Mouse (Mus musculus) heart, postnatal 25 days (tissue): ENCODE results near the gene Zfp764. TPM values are rescaled to one million over a fixed set of nuclear protein-coding genes. Genes with fewer than 3 reads are reported as not detected.
"Not testable (repeated sequence)": the region's sequence is repeated elsewhere in the genome, so short reads cannot be mapped to it uniquely, and the experiment has no call there.

ENCODE experiments used
- DNase-seq: peaks from one replicate; pipeline ENCODE4 v3.0.0; 2022; ENCODE audit warnings: low spot score
- intact Hi-C: fragments of 180-260 bp; cut with DNase I; formaldehyde crosslinking; loops from one replicate; pipeline ENCODE4 v1.15.1; 2025
- total RNA-seq, 2 experiments: library from RNA; stranded (reverse); gene quantifications; 2 replicates each; pipeline ENCODE4 v1.2.3; 2021

Gene Zfp764
- 1 to 10 TPM; 2.7 to 2.8 TPM for total RNA-seq

DNA sequence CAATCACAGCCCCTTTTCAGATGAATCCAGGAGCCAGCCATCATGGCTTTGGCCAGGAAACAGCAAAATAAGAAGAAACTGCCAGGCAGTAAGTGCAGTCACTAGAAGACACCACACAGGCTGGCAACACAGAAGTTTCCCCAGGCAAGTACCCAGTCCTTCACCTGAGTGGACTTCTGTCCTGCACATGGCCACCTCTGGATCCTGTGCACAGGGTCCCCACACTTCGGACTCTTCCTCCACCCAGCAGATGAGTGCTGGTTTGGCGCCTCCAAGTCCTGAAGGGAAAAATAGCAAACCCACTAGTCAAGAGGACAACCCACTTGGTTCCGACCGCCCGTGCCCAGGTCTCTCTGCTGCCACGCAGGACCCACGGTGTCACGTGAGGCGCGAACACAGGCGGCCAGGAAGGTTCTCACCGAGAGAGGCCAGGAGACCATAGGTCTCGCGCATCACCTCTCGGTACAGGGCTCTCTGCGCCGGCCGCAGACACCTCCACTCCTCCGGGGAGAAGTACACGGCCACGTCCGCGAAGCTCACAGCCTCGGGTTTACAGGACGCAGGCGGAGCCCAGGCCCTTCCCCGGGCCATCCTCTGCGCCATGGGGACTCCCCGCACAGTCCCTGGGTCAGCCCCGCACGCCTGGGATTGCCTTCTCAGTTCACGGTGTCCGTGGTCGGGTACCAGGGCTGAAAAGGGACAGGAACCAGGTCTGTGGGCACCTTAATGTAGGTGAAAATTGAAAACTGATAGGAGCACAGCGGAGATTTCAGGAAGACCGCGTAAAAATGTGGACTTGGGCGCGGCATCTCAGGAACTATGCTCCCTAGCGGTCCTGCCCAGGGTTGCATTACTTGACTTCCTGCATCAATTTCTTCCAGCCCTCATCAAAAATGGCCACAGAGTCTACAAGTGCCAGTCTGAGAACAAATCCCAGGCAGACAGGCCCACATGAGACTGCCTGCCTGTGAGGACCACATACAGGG is at the start of gene Zfp764:
Gene Zfp764, minus strand, starts transcription at position 821 of the 986 bp plus-strand sequence.
- peak; percentile 68 for DNase-seq
- intact Hi-C loops: loop anchor here (5.0 kb wide), 1 partner anchor 44 kb away; no protein-coding TSS in a partner anchor

DNA sequence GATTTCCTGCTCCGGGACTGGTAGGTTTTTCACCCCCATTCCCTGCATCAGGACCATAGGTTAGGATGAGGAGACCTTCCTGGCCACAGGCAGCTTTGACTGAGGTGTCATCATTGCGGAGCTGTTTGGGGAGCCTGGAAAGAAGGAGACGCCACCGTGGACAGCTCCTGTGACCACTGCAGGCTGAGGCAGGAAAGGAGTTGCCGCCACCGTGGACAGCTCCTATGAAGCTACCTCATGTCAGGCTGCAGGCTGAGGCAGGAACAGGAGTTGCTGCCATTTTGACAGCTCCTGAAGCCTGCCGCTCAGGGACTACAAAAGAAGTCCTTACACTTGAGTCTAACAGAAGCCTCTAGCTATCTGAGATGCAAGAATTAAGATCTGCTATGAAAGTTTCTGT is 48.3 kb upstream of the Zfp764 start:
- DNase-seq: no peak
- intact Hi-C loops: no loop called here

DNA sequence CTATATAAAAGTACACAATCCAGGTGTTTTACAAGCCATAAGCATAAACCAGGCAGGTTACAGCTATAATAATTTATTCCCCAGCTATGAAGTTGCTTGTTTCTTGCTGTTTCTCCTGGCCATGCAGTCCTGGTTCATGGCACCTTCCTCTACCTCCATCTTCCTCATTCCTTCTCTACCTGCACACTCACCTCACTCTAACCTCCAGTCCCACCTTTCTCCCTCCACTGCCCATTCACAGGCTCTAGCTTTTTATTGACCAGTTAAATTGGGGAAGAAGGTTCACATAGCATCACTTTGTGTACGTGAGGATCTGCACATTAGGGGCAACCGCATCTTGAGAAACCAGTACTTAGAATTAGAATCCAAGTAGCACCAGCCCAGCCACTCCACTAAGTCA is 46.4 kb upstream of the Zfp764 start:
- intact Hi-C loops: no loop called here
- no peak for DNase-seq

DNA sequence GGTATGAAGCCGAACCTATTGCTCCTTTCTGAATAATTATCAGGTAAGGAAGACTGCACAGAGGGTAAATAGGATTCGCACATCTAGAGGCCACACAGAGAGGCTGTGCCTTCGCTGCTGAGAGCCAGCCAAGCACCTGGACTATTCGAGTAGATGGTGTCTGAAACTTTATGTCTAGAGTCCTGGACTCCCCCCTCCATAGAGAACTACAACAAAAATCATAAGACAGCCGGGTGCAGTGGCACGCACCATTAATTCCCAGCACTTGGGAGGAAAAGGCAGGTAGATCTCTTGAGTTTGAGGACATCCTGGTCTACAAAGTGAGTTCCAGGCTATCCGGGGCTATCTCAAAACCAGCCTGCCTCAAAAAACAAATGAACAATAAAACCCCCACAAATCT is 43.3 kb upstream of the Zfp764 start:
- no peak for DNase-seq
- intact Hi-C loops: no loop called here

DNA sequence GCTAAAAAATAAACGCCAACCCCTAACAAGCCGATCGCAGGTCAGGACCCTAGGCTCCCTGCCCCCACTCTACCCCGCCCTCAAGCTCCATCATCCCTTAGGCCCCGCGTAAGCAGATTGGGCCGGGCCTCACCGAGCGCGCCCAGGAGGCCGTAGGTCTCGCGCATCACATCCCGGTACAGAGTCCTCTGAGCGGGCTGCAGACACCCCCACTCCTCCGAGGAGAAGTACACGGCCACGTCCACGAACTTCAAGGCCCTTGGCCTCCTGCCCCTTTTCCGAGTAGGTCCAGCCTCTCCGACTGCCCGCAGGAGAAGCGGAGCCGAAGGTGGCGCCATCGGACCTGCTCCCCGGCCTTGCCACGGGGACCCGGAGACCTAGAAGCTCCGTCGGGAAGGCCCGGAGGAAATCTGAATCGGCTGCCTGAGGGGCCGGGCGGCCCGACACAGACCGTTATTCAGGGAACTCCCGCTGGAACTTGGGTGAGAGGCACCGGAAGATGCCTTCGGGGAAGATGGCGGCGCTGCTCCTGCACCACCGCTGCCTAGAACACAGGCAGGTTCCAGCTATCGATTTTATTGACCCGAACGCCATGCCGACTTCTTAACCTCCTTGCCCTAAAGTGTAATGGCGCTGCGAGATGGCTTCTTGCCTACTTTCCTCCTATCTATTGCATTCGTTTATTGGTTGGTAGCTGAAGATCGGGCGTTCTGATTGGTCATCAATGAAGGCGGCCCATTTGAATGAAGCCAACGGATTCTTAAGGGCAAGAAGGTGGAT is 42.1 kb upstream of the Zfp764 start, which contains the start of gene Zfp689:
Gene Zfp689, minus strand, starts transcription at position 638 of the 780 bp plus-strand sequence.
- DNase-seq: peak; percentile 89
- intact Hi-C loops: no loop called here

DNA sequence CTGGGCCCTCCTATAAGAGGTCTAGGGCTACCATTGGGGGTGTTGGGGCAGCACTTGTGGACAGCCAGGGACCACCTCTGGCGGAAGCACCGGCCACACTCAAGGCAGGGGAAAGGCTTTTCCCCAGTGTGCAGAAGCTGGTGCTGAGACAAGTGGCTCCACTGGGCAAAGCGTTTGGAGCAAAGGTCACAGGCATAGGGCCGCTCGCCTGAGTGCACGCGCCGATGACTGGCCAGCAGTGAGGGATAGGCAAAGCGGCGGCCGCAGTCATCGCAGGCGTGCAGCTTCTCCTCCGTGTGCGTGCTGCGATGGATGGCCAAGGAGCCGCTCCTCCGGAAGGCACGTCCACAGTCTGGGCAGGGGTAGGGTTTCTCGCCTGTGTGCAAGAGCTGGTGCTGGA is 37.4 kb upstream of the Zfp764 start:
- intact Hi-C loops: no loop called here
- no peak for DNase-seq

DNA sequence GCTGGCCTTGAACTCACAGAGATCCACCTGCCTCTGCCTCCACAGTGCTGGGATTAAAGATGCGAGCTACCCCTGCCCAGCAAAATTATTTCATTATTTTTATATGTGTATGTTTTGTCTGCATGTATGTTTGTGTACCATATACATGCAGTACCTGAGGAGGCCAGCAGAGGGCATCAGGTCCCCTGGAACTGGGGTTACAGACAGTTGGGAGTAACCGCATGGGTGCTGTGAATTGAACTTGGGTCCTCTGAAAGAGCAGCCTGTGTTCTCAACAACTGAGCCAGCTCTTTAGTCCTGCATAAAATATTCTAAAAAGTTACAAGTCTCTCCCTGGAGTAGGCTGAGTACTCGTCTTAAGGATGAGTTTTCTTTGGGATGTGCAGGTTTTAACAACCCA is 31.1 kb upstream of the Zfp764 start:
- intact Hi-C loops: no loop called here
- no peak for DNase-seq

DNA sequence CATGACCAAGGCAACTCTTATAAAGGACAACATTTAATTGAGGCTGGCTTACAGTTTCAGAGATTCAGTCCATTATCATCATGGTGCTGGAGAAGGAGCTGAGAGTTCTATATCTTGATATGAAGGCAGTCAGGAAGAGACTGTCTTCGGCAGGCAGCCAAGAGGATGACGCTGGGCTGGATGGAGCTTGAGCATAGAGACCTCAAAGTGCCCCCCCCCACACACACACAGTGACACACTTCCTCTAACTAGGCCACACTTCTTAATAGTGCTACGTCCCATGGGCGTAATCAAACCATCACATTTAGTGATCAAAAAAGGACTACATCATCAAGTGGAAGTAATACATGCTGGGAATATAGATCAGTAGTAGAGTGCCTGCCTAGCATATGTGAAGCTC is 28.6 kb upstream of the Zfp764 start:
- no peak for DNase-seq
- intact Hi-C loops: no loop called here

DNA sequence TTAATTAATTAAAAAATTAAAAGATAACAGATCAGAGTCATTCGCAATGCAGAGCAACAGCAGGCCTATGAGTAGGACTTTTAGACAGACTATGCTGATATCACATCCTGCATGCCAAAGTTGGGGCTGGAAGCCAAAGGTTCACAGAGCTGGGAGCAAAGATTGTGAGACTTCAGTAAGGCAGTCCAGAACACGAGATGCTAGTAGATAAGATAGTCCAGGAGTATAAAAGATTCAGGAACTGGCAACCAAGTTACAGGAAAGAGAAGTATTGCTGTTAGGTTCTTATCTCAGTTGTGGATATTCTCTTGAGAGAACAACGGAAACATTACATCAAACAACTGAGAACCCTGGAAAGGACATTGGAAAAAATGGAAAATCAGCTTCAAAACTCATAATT is 19.7 kb upstream of the Zfp764 start:
- DNase-seq: no peak
- intact Hi-C loops: no loop called here

DNA sequence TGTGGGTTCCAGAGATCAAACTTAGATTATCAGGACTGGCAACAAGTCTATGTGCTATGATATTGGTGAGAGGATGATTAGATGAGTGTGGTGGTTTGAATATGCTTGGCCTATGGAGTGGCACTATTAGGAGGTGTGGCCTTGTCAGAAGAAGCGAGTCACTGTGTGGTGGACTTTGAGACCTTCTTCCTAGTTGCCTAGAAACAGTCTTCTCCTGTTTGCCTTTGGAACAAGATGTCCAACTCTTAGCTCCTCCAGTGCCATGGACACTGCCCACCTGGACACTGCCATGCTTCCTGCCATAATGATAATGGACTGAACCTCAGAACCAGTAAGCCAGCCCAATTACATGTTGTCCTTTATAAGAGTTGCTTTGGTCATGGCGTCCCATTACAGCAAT is 19.3 kb upstream of the Zfp764 start:
- no peak for DNase-seq
- intact Hi-C loops: no loop called here

DNA sequence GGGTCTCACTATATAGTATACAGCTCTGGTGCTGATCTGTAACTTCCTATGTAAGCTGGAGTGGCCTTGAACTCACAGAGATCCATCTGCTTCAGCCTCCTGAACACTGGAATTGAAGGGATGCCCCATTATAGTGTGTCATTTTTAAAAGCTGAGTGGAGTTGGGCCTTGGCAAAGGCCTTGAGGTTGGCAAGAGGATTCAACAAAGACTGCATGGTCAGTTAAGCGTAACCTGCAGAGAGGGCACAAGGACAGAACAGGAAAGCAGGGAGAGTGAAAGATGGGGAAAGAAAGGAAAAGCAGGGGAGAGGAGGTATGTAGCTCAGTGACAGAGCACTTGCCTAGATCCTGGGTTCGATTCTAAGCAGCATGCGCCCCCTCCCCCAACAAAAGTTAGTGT is 18.7 kb upstream of the Zfp764 start:
- no peak for DNase-seq
- intact Hi-C loops: no loop called here

DNA sequence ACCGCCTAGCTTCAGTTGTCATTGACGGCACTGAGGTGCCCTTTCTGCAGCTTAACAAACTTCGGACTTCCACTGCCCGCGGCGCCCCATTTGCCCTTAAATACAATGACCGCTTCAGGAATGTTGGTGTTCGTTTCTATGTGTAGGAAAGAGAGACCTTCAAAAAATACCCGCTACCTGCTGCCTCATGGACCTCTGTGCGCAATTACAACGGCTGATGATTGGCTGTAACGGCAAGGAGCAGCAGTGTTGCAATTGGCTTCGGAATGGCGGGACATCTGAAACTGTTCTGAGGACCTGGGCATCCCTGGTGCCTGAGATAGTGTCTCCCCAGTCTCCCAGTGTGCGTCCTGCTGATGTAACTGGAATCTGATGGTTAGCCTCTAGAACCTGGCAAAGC is 15.6 kb upstream of the Zfp764 start:
- intact Hi-C loops: no loop called here
- no peak for DNase-seq

DNA sequence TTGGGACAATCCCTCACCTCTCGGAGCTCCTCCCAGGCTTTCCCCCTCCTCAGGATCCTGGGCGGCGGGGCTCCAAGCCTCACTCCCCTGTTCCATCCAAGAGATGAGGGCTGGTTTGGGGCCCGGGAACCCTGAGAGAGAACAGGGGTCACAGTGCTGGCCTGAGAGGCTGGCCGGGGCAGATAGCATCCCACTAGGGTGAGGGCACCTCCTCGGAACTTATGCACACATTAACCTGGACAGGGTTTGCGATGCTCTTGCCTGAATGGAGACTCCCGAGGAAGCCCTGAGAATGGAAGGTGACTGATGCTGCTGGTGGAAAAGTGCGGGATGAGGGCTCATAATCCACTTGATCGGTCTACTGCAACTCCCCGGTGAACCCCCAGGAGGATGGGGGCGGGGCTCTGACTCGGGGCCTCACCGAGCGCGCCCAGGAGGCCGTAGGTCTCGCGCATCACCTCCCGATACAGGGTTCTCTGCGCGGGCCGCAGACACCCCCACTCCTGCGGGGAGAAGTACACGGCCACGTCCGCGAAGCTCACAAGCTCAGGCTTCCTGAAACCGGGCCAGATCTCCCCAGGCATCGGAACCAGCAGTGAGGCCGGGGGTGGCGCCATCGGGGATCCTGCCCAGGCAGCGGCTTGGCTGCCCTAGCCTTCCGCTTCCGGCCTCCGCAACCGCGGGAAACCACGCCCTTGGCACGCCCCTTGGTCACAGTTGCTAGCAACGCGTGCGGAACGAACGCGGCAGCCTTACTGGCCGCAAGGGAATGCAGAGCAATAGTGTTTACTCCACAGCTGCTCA is 15.0 kb upstream of the Zfp764 start, which contains the start of gene Zfp688:
Gene Zfp688, minus strand, starts transcription at position 681 of the 804 bp plus-strand sequence.
- peak; percentile 90 for DNase-seq
- intact Hi-C loops: no loop called here

DNA sequence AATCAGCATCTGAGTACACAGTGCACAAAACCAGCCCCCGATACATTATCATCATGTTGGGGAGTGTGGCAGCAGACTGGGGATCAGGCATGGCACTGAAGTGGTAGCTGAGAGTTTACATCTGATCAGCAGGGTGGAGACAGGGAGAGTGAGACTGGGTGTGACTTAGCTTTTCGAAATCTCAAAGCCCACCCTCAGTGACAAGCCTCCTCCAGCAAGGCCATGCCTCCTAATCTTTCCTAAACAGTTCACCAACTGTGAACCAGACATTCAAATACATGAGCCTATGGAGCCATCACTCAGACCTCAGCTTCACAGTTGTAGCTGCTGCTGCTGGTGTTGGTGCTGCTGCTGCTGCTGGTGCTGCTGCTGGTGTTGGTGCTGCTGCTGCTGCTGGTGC is 4.8 kb upstream of the Zfp764 start:
- intact Hi-C loops: no loop called here
- DNase-seq: no peak

DNA sequence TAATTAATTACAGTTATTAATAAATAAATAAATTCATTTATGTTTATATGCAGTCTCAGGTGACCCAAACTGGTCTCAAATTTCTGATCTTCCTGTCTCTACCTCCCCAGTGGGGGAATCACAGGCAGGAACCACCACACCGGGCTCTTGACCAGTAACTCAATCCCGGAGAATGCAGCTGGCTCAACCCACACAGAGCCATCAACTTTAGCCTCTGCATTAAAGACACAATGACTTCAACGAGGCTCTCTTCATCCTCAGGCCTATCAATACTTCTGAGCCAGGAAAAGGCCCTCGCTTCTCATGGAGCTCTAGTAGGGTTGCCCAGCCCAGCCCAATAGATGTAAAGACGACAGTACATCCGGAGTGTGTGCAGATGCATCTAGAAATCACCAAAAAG is 2.5 kb downstream of the Zfp764 start:
- intact Hi-C loops, DNase-seq: not testable (repeated sequence)

DNA sequence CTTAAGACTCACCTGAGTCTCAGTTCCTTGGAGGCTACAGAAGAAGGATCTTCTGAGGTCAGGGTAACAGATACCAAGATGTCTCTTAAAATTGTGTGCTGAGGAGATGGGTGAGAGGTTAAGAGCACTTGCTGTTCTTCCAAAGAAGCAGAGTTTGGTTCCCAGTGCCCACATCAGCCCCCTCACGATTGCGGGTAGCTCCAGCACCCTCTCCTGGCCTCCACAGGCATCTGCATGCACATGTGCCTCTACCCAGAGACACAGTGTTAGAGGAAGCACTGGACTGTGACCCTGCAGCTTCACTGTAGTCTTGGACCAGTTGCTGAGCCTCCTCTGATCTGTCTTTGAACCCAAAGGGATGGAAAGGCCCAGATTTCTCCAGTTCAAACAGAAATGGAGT is 3.6 kb downstream of the Zfp764 start:
- DNase-seq: no peak
- intact Hi-C loops: no loop called here

DNA sequence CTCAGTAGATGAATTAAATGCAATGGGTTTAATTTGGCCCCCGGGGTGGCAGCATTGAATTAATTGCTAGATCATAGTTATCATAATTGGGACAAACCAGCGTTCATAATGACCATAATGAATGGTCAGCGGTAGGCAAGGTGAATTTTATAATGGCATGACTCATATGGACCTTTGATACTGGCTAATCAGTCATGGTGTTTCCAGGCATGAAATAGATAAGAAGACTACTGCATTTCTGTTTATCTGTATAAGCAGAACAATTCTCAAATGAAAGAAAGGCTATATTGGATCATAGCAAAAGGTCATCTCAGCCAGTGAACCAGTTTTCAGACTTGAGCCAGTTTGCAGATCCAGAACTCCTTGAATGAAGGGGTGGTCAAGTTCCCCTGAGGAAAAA is 6.3 kb downstream of the Zfp764 start:
- DNase-seq: no peak
- intact Hi-C loops: no loop called here

DNA sequence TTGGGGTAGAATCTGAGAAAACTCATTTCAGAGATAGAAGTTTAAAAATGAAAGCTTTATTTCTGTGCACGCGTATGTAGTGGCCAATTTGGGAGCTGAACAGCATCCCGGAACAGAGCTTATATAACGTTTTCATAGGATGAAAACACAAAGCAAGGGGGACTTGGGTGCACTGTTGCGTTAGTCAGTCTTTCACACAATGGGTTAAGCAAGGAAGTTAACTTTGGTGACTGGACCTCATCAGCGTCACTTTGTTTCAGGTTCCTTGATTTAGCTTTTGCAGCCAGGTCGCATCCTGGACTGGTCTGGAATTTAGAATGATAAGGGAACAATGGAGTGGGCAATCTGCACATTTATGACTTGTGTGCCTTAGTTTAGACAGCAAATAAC is 12.7 kb downstream of the Zfp764 start:
- intact Hi-C loops: no loop called here
- DNase-seq: no peak

DNA sequence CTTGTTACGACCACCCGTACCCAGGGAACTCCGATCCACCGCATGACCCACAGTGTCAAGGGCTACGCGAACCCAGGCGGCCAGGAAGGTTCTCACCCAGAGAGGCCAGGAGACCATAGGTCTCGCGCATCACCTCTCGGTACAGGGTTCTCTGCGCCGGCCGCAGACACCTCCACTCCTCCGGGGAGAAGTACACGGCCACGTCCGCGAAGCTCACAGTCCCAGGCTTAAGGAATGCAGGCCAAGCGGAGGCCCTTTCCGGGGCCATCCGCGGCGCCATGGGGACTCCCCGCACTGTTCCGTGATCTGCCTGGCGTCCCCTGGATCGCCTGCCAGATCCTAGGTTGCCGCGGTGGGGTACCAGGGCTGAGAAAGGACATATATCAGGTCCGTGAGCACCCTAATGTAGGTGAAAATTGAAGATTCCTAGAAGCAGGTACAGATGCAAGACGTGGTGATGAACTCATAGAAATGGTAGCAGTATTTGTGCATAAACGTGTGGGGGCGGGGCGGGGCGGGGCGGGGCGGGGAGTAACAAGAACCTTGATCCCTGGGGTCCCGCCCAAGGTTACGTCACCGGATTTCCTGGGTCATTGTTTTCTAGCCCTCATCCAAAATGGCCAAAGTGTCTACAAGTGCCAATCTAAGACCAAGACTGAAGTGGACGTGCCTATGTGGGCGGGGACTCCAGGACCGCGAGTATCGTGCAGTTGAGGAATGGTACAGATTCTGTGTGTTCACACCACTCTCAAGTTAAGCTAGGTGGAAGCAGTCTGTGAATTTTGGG is 13.3 kb downstream of the Zfp764 start, which contains the start of gene E430018J23Rik:
Gene E430018J23Rik, minus strand, starts transcription at position 473 of the 787 bp plus-strand sequence.
- intact Hi-C loops: no loop called here
- peak; percentile 93 for DNase-seq
